In the genomic region with DNA sequence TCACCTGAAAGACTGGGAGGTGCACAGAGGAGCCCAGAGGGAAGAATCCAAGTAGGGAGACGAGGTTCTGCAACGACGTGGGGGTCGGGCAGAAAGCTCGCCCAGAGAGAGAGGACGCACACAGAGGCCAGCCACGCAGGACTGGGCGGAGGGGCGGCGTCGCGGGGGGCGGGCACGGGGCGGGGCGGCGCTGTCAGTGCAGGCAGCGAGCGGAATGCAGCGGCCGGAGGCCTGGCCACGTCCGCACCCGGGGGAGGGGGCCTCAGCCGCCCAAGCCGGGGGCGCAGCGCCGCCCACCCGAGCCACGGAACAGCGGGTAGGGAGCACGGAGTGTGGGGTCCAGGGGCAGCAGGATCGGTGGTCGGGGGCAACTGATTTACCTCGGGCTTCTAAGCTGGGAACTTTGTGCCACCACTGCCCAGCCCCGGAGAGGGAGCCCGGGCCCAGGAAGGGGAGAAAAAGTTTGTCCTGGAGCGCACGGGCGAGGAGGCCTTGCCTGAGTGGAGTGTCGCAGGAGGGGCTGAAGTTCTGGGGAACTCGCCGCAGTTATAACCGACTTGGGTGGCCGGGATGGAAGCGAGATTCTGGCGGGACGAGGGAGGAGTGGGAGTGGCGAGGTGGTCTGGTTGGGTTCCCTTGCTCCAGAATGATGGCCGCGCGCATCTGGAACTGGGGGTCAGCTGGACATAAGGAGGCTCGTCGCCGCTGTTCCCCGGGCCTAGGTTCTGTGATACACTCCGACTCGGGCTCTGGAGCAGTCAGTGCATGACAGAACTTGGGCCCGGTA, we compare ENCODE assay signal across 8 mouse cellular contexts. TPM values are rescaled to one million over a fixed set of nuclear protein-coding genes. Genes with fewer than 3 reads are reported as not detected.
DNase-seq lines count a peak whose midpoint lies in the region; ATAC-seq and TF ChIP-seq lines count a peak whose summit lies in the region.

Gene Copz2, plus strand, starts transcription at position 190 of the 787 bp plus-strand sequence.

- no peaks in the 10 kb centered on the region for H3K79me2 ChIP-seq in C2C12 (ENCODE audit: control insufficient read depth, insufficient read depth)

- no peak for DNase-seq in adrenal gland, adult 8-10 months
- no peak for DNase-seq in forebrain, postnatal 0 days
- DNase-seq in hindbrain, embryonic 11.5 days (ENCODE audit: low spot score) = peak; percentile 57
- peak; percentile 67 for DNase-seq in liver
- no peak for DNase-seq in left cerebral cortex, postnatal 4 days
- DNase-seq in c-Kit-positive CD71-positive TER-119-positive erythroid progenitor cells, embryonic 14.5 days (ENCODE audit: low spot score) = no peak

- peak within 1 kb of the TSS; percentile 56 for H3K4me2 ChIP-seq in forebrain, postnatal 0 days (ENCODE audit: low read depth)
- peak within 1 kb of the TSS; percentile 78 for H3K4me2 ChIP-seq in hindbrain, embryonic 11.5 days (replicated peaks; ENCODE audit: low read depth, low read length)

- H3K4me3 ChIP-seq in C2C12 (ENCODE audit: insufficient read depth, poor library complexity, severe bottlenecking) = peak within 1 kb of the TSS; percentile 42
- peak within 1 kb of the TSS; percentile 30 for H3K4me3 ChIP-seq in forebrain, postnatal 0 days (ENCODE audit: low read depth, low read length)
- peak within 1 kb of the TSS; percentile 47 for H3K4me3 ChIP-seq in hindbrain, embryonic 11.5 days (ENCODE audit: low read depth, low read length)

- no peaks in the 10 kb centered on the region for H3K9me3 ChIP-seq in forebrain, postnatal 0 days (ENCODE audit: low read length)
- no peaks in the 10 kb centered on the region for H3K9me3 ChIP-seq in hindbrain, embryonic 11.5 days (ENCODE audit: control insufficient read depth, low read length)

- no peak for TF ChIP-seq CTCF in C2C12 (IDR thresholded peaks at IDR 0.05; ENCODE audit: control insufficient read depth, insufficient read depth, insufficient read length)
- TF ChIP-seq CTCF in forebrain, postnatal 0 days (IDR thresholded peaks at IDR 0.05; ENCODE audit: low read depth) = no peak

- no peaks in the 10 kb centered on the region for H3K4me1 ChIP-seq in forebrain, postnatal 0 days (ENCODE audit: insufficient read depth)
- H3K4me1 ChIP-seq in hindbrain, embryonic 11.5 days (replicated peaks; ENCODE audit: control insufficient read depth, insufficient read depth, low read length) = no peaks in the 10 kb centered on the region

- intact Hi-C loops in left cerebral cortex, postnatal 4 days (cut with DNase I) = no loop called here

- H3K9ac ChIP-seq in forebrain, postnatal 0 days = no peak within 1 kb of the TSS
- H3K9ac ChIP-seq in hindbrain, embryonic 11.5 days (ENCODE audit: low read depth, low read length) = peak within 1 kb of the TSS; percentile 57

- no peaks in the 10 kb centered on the region for H3K36me3 ChIP-seq in C2C12 (ENCODE audit: control insufficient read depth, insufficient read depth)
- H3K36me3 ChIP-seq in forebrain, postnatal 0 days (ENCODE audit: insufficient read depth) = no peaks in the 10 kb centered on the region
- no peaks in the 10 kb centered on the region for H3K36me3 ChIP-seq in hindbrain, embryonic 11.5 days (ENCODE audit: control insufficient read depth, insufficient read depth, low read length)

- H3K27me3 ChIP-seq in C2C12 (ENCODE audit: control insufficient read depth, insufficient read depth, insufficient read length) = no peaks in the 10 kb centered on the region
- peaks cover 11% of the 10 kb centered on the region for H3K27me3 ChIP-seq in forebrain, postnatal 0 days (ENCODE audit: insufficient read depth, low read length)
- no peaks in the 10 kb centered on the region for H3K27me3 ChIP-seq in hindbrain, embryonic 11.5 days (ENCODE audit: control insufficient read depth, insufficient read depth, low read length)

- no peak for ATAC-seq in forebrain, postnatal 0 days
- peak; percentile 59; the same call in 1 of the 2 replicates for ATAC-seq in hindbrain, embryonic 11.5 days (ENCODE audit: low FRiP score)
- ATAC-seq in monocyte, adult 5-6 weeks (replicated peaks; ENCODE audit: insufficient number of reproducible peaks, low FRiP score, low TSS enrichment, poor library complexity, severe bottlenecking) = 0 out of 2 replicates have a peak, but pooled peaks have one; percentile 22

- peak within 1 kb of the TSS; percentile 82 for H3ac ChIP-seq in C2C12 (ENCODE audit: control insufficient read depth, insufficient read length, low read depth)

- H3K79me3 ChIP-seq in C2C12 (ENCODE audit: low read depth) = no peaks in the 10 kb centered on the region

- WGBS in forebrain, postnatal 0 days = 4% methylated on average over 47 of the region's 60 CpGs
- 2% methylated on average over 51 of the region's 60 CpGs for WGBS in hindbrain, embryonic 11.5 days

- no peak within 1 kb of the TSS for H3K27ac ChIP-seq in forebrain, postnatal 0 days (ENCODE audit: low read depth, low read length)
- H3K27ac ChIP-seq in hindbrain, embryonic 11.5 days (ENCODE audit: low read depth, low read length) = no peak within 1 kb of the TSS

TF ChIP-seq in C2C12, 6 proteins besides CTCF, POLR2A, EP300 and RAD21:
- TF ChIP-seq FOSL1 (IDR thresholded peaks at IDR 0.05; ENCODE audit: insufficient read depth, low read length, poor library complexity, severe bottlenecking) (no peak), MYOG (IDR thresholded peaks at IDR 0.05; ENCODE audit: control insufficient read depth, extremely low read depth, insufficient read length) (no peak), USF1 (IDR thresholded peaks at IDR 0.05; ENCODE audit: low read depth) (no peak), CEBPB (IDR thresholded peaks at IDR 0.05; ENCODE audit: low read depth) (no peak), MYOD1 (IDR thresholded peaks at IDR 0.05; ENCODE audit: control insufficient read depth, insufficient read length, low read depth) (no peak), MAX (IDR thresholded peaks at IDR 0.05) (no peak)
TF ChIP-seq in C2C12: peak in this region for 0.

RNA-seq across cellular contexts. Expression of gene Copz2, which starts in this region (rescaled TPM):
- polyA plus RNA-seq in C2C12 (2012; fragmentation: generic; extraction: Trizol) = 29.0 TPM
- total RNA-seq in adrenal gland, adult 8-10 months (2022) = 10 to 100 TPM; 60.6 to 73.0 (median 64.0) TPM
- total RNA-seq in forebrain, postnatal 0 days (2014; rRNA removed) = 5.8 and 7.1 TPM in 2 replicates
- polyA plus RNA-seq in forebrain, postnatal 0 days (2015; fragmentation: Nextera tagmentation; extraction: Ambion mirVana) = 14.8 and 14.9 TPM in 2 replicates
- polyA plus RNA-seq in hindbrain, embryonic 11.5 days (2014; fragmentation: Nextera tagmentation; extraction: Ambion mirVana) = 49.6 and 62.8 TPM in 2 replicates
- total RNA-seq in monocyte, adult 5-6 weeks (2017) = 0.48 TPM in 1 of 3 replicates, not detected in the others
- 1 to 10 TPM; 4.1 to 5.9 TPM for total RNA-seq in left cerebral cortex, postnatal 4 days (2021)

Comparison
In these comparisons a context has a peak if more than half of its experiments do, and no peak if none do; other contexts are left out.
1. Peak in ATAC-seq in monocyte, adult 5-6 weeks; RNA of the gene not detected or under 1 TPM.
2. DNase-seq: peak in hindbrain, embryonic 11.5 days (single experiment) and liver (single experiment); none in adrenal gland, adult 8-10 months (single experiment), forebrain, postnatal 0 days (single experiment), left cerebral cortex, postnatal 4 days (single experiment) and c-Kit-positive CD71-positive TER-119-positive erythroid progenitor cells, embryonic 14.5 days (single experiment).
3. Peak in every context shown above with its lines, with median percentiles within 50 percentile points of each other: H3K4me3 ChIP-seq.